16 mouse cellular contexts compared by ENCODE assay signal in the genomic region with DNA sequence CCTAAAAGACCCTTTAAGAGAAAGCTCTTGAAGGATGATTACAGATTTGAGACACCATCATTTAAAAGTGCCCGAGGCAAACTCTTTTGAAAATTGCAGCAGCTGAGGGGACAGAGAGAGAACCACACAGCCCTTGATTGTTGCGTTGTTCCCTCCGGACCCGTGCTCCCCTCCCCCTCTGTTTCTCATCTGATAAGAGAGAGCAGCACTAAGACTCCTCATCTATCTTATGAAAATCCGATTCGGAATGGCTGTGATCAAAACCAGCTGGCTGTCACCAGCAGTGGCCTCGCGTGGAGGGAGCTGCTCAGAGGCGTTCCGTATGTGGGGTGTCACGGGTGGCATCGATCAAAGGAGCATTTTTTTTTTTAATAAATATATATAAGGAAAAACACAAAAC.
"Had no signal": no experiment of that assay in that cellular context is flagged by ENCODE, and none has a peak within 500 bp of the region (broad histone marks: within the 10 kb centered on the region; RNA-seq: fewer than 3 reads in every experiment).

No protein-coding gene starts in this region.

- H3K36me3 ChIP-seq: liver, embryonic 13.5 days had no signal

- H3K27ac ChIP-seq: kidney, postnatal 0 days; limb, embryonic 15.5 days; liver, embryonic 13.5 days; neural tube, embryonic 13.5 days had no signal

- ATAC-seq: inflammation-experienced regulatory T-cells, adult 6 months; intestine, postnatal 0 days had no signal

- H3K9me3 ChIP-seq: limb, embryonic 15.5 days; liver, embryonic 13.5 days; neural tube, embryonic 13.5 days had no signal

- H3K9ac ChIP-seq: limb, embryonic 15.5 days; liver, embryonic 13.5 days; neural tube, embryonic 13.5 days had no signal

- DNase-seq: kidney, adult 9 months; kidney, postnatal 36 days; layer of hippocampus, adult 9-11 months; layer of hippocampus, postnatal 36 days; liver, embryonic 13.5 days; retina, postnatal 1 day; right cerebral cortex, postnatal 4 days; spleen, adult 18-20 months; thymus, adult 18-20 months; thymus, postnatal 14 days had no signal

- H3K4me2 ChIP-seq: limb, embryonic 15.5 days; liver, embryonic 13.5 days; midbrain, embryonic 11.5 days; neural tube, embryonic 13.5 days had no signal

- H3K4me3 ChIP-seq: limb, embryonic 15.5 days; liver, embryonic 13.5 days; neural tube, embryonic 13.5 days had no signal

- H3K27me3 ChIP-seq: limb, embryonic 15.5 days; liver, embryonic 13.5 days; neural tube, embryonic 13.5 days had no signal
